Mouse (Mus musculus) neutrophil, adult 5-6 weeks (primary cell): ENCODE results near the gene Madd. TPM values are rescaled to one million over a fixed set of nuclear protein-coding genes. Genes with fewer than 3 reads are reported as not detected.

Source experiments
- ATAC-seq: fragments of 151-379, 151-347 bp; 2 replicates; pipeline ENCODE4 v1.8.0; 2017; ENCODE audit warnings: mild to moderate bottlenecking, moderate TSS enrichment; ENCODE audit not compliant: insufficient number of reproducible peaks, poor library complexity, low FRiP score, severe bottlenecking; ENCODE audit errors: extremely low read depth
- total RNA-seq: library from RNA; stranded (forward); fragments of 200-1000 nt; gene quantifications from 2 replicates; pipeline ENCODE4 v1.2.3, GENCODE M21; 2017

Madd gene
- total RNA-seq = 126 and 151 TPM in 2 replicates

DNA sequence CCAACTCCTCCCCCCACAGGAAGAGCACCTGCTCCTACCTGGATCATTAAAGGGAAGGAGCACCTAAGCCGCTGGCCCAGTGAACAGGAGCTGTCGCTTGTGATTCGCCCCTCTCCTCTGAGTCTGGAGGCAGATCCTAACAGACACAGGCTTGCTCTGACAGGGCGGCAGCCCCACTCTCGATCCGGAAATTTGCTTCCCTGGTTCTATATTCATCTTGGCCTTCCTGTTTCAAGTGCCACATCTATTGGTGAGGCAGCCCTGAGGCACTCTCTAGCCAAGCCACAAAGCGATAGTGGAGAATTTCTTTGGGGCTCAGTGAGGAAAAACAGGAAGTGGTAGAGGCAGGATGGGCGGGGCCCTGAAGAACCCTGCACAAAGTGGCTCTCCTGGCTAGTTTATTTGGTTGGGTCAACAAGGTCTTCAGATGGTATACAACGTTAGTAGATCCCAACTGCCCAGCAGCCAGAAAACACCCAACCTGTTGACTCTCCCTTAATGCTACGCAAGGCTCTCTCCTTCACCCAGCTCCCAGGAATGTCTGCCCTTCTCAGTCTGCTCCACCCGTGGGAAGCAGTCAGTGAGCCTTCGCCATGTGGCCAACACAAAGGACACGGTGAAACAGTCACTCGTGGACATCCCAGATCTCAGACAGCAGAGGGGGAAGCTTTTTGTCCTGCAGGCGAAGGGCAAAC is at the start of gene Madd:
TSS of gene Madd (minus strand) at position 127 of the 695 bp plus-strand sequence.
- ATAC-seq = peak; percentile 62

- no peak for ATAC-seq
These were observed 46.1 kb upstream of the Madd start for GRCm38 (mm10) chr2:91229735-91230134.

DNA sequence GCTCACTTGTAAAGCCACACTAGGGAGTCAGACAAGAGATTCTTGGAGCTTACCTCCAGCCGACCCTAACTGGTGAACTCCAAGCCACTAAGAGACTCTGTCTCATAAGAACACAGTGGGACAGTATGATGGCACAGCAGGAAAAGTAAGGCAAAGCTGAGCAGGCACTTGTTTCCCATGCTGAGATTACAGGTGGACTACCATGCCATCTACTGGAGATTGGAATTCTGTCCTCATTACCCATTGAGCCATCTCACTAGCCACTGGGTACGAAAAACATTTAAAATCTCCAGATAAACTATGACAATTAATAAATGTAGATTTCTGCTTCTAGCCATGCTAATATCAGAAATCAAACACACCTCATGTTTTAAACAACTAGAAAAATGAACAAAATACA is 40.0 kb upstream of the Madd start:
- no peak for ATAC-seq

- no peak for ATAC-seq
These were observed 36.9 kb upstream of the Madd start for GRCm38 (mm10) chr2:91220501-91220900.

DNA sequence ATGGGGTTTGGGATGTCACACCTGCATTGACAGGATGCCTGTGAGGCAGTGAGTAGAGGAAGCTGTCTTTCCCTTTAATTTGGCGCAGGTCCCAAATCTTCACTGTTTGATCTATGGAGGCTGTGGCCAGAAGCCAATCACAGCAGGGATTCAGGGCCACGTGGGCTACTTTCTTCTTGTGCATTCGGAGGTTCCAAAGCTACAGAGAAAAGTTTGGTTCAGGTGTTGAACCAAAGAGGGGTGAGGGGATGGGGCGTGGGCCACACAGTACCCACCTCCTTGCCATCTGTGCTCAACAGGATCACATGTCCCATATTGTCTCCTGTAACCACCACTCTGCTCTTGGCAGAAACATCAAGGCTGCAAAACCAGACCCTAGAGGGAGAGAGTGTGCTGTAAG is 33.4 kb upstream of the Madd start:
- ATAC-seq = no peak

DNA sequence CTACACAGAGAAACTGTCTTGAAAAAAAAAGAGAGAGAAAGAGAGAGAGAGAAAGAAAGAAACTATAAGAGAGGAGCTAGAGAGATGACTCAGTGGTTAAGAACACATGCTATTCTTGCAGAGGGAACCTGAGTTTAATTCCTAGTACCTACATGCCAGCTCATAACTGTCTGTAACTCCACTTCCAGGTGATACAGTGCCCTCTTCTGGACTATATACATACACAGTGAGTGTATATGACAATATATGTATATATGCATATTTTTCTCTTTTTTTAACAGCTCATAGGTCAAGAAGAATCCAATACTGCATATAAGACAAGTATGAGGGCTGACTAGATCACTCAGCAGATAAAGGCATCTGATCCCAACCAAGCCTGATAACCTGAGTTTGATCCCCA is 29.7 kb upstream of the Madd start:
- no peak for ATAC-seq

- no peak for ATAC-seq
These were observed 22.7 kb upstream of the Madd start for GRCm38 (mm10) chr2:91206254-91206775.

- ATAC-seq = no peak
These were observed 19.5 kb upstream of the Madd start for GRCm38 (mm10) chr2:91202972-91203656.

GRCm38 (mm10) chr2:91202222-91202971 is 18.8 kb upstream of the Madd start, which contains the start of the genes Nr1h3 and Acp2:
Gene Nr1h3, minus strand, starts transcription at chr2:91202834.
Gene Acp2, plus strand, starts transcription at chr2:91202885.
- ATAC-seq = peak; percentile 97

- ATAC-seq = no peak
These were observed 15.3 kb upstream of the Madd start for GRCm38 (mm10) chr2:91198888-91199287.

DNA sequence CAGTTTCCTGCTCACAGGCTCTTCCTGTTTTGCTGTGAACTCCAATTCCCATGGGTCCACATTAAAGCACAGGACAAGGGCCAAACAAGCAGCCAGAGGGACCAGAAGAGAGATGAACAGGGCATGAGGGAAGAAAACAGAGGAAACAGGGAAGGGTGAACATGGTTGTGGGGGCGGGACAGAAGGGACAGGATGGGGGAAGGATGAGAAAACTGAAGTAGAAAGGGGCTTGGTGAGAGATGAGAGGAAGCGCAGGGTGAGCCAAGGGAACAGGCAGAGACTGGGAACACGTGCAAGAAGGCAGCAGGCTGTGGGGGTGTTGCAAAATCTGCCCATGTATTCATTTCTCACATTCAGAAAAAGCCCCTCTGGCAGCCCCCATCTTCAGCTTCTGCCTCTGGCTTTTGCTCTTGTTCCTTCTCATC is 13.0 kb upstream of the Madd start:
- ATAC-seq = no peak

DNA sequence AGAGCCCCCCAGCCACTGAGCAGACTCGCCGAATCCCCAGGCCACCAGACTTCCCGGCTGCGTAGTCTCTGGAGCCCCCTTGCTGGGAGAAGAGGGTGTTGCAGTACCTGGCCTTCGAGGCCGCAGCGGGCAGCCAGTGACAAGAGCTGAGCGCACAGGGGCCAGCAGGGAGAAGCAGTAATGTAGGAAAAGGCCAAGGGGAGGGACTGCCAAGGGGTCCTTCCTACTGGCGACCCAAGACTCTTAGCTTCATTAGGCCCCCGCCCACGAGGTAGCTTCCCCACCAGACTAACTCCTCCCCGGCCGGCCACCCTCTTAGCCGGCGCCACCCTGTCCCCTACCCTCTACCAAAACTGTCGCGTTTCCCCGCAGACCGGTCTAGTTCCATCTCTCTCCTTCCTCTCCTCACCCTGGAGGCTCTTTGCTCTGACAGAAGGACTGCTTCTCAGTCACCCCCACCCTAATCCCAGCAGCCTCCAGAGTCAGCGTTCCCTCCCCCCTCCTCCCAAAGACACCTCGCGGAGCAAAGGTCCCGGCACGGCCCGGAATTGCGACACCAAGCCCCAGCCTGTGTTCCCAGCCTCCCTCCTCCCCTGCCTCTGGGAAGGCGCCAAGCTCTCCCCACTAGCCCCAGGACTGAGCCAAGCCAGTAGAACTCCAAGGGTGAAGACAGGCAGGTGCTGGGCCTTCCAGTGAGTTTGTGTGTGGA is 11.1 kb upstream of the Madd start:
- peak; percentile 83 for ATAC-seq

DNA sequence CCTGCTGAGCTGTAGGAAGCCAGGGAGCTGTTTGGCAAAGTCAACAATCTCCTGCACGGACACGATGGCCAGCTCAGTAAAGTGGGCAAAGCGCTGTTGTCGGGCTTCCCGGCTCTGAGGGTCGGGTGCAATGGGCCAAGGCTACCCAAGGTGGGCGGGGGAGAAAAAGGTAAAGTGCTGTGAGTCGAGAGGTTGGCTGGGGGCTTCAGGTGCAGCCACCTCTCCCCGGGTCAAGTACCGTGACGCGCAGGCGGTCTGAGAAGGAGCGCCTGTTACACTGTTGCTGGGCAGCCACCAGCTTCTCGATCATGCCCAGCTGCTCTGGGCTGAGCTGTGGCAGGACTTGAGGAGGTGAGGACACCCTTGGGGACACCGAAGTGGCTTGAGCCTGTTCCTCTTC is 6.9 kb upstream of the Madd start:
- ATAC-seq = no peak

DNA sequence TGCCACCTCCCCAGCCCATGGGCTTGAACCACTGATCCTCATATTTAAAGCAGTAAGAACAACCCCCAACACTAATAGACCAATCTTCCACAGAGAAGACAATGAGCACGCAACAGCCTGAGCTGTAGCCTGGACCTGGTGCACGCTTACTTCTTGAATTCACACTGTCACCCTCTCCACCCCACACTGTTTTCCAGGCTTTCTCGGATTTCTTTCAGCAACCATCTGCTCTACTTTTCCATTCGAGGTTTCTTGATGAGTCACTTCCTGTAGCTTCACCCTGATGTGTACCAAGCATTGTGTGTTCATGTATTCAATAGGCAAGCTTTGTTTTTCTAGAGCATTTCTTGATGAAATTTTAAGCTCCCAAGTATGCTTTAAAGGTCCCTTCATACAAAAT is 3.8 kb upstream of the Madd start:
- no peak for ATAC-seq

GRCm38 (mm10) chr2:91186208-91186607 is 2.6 kb upstream of the Madd start:
- ATAC-seq = no peak

DNA sequence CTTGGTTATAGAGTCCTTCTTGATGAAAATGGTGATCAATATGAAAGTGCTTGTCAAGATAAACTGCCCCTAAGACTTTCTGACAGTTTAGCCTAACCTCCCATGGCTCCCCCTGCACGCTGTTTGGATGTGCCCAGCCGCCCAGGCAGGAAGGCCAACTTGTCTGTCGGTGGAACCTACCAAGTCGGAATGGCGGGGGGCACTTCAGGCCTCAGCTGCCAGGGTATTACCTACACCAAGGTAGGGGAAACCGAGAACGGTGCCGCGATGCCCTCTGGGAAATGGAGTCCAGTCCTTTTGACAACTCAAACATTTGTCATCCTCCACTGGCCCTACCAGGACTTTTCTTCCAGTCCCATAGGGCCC is 506 bp downstream of the Madd start:
- peak; percentile 90 for ATAC-seq

GRCm38 (mm10) chr2:91182405-91183147 is 1.1 kb downstream of the Madd start:
- ATAC-seq = peak; percentile 38

DNA sequence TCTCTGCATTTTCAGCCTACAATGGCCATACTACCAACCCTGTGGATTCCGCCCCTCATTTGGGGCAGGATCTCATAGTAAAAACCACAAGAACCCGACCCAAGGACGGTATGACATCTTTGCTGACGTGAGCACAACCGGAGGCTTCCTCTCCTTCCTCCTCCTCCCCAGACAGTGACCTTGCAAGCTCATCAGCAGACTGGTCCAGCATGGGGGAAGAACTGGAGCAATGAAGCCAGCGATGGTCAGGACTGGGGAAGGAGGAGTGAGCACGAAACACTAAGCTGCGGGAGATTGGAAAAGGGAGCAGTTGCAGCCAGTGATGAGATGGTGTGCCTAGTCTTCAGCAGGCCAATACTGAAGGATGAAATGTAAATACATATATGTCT is 1.6 kb downstream of the Madd start:
- ATAC-seq = no peak; the same call in 1 of the 2 replicates
